Mouse (Mus musculus) embryo, embryonic 9.5 days (tissue): ENCODE measurements around the gene Tnnt2.

ENCODE experiments used
- DNase-seq: peaks from one replicate; pipeline ENCODE4 v3.0.0-alpha.2; 2017; ENCODE audit errors: extremely low spot score

The Tnnt2 gene

DNA sequence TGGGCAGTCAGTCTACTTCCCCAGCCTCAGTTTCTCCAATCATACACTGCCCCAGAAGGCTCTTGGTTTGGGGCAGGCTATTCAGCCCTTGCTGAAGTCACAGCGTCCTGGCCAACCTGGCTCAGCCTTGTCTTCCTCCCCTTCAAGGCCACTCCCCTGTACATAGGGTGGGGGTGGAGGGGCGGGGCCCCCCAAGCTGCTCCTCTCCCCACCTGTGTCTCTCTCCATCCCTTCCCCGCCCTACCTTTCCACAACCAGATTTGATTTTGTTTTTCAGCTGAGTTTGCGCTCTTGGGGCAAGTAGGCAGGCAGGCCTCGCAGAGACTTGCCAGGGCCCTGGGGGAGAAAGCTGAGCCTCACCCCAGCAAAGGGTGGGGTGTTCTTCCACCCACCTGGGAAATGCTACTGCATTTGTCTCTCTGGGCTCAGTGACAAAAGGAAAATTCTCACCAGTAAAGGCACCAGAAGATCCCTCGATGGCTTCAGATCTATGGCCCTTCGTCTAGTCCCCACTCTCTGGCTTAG, 63.9 kb downstream of the Tnnt2 start:
- DNase-seq, result no peak
